Mouse (Mus musculus) heart, postnatal 36 days (tissue): ENCODE results near the gene Fam102a. TPM values are rescaled to one million over a fixed set of nuclear protein-coding genes. Genes with fewer than 3 reads are reported as not detected.

Experiments used
- DNase-seq, 2 experiments: peaks; one replicate each; pipeline ENCODE4 v3.0.0; 2021 to 2022
- intact Hi-C: fragments of 180-260 bp; cut with DNase I; formaldehyde crosslinking; loops from one replicate; pipeline ENCODE4 v1.15.1; 2025
- total RNA-seq, 2 experiments: library from RNA; stranded (reverse); gene quantifications; 2 replicates each; pipeline ENCODE4 v1.2.3; 2021

The Fam102a gene
- total RNA-seq, 2 experiments from 2014 or later = 8.9 to 10.6 TPM

DNA sequence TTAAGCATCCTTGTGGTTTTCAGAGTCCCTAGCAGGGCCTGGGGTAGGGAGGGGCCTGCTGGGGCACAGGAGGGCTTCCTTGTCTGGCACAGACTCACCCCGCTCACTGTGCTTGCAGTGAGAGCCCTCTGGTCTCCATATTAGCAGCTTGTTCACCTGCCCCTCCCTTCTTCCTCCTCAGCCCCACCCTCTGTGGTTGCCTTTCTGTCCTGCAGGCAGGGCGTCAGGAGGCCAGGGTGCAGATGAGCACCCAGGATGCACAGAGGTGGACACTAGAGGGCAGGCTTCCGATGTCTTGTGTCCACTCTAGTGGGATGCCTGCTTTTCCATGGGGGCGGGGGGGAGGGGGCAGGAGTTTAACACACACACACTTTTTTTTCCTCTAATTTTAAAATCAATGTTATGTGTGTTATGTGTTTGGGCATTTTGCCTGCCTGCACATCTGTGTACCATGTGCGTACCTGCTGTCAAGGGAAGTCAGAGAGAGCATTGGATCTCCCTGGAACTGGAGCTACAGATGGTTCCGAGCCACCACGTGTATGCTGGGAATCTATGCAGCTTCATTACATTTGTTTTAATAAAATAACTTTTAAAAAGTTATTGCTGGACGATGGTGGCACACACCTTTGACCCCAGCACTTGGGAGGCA is 66.4 kb downstream of the Fam102a start:
- no peak for DNase-seq
- intact Hi-C loops = loop anchor here (1.0 kb wide), 1 partner anchor 18 kb away; no protein-coding TSS in a partner anchor

DNA sequence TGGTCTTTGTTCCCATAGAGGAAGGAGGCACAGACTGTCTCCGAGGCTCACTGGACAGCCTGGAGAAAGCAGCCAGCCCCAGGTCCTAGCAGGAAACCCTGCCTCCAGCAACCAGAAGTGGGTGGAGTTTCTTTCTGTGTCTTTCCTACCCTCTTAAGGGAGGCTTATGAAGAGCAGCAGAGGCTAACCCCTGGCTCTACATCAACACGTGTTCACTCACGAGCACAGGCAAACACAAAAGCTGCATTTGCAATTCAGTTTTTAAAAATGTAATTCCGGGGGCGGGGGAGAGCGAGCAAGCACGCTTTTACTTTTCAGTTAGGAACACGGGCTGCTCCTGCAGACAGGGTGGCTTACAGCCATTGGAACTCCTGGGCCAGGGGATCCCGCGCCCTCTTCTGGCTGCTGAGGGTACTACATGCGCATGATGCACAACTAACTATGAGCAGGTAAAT is 67.5 kb downstream of the Fam102a start:
- DNase-seq = peak; percentile 90 to 95
- intact Hi-C loops = loop anchor here (1.0 kb wide), 1 partner anchor 19 kb away; no protein-coding TSS in a partner anchor

DNA sequence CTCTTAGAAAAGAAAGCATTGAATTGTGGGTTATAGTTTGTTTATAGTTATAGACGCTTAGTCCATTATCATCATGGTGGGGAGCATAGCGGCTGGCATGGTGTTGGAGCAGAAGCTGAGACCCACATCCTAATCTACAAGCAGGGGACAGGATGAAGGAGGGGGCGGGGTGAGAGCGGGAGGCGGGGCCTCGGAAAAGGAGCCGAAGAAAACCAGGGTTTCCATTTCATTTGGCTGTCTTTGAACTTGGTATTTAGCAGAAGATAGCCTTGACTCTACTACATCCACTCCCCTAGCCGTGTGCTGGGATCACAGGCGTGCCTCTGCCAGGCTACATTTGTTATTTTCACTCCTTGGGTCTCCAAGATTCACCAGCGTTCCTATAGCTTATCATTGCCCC is 69.5 kb downstream of the Fam102a start:
- intact Hi-C loops = no loop called here
- DNase-seq = no peak

DNA sequence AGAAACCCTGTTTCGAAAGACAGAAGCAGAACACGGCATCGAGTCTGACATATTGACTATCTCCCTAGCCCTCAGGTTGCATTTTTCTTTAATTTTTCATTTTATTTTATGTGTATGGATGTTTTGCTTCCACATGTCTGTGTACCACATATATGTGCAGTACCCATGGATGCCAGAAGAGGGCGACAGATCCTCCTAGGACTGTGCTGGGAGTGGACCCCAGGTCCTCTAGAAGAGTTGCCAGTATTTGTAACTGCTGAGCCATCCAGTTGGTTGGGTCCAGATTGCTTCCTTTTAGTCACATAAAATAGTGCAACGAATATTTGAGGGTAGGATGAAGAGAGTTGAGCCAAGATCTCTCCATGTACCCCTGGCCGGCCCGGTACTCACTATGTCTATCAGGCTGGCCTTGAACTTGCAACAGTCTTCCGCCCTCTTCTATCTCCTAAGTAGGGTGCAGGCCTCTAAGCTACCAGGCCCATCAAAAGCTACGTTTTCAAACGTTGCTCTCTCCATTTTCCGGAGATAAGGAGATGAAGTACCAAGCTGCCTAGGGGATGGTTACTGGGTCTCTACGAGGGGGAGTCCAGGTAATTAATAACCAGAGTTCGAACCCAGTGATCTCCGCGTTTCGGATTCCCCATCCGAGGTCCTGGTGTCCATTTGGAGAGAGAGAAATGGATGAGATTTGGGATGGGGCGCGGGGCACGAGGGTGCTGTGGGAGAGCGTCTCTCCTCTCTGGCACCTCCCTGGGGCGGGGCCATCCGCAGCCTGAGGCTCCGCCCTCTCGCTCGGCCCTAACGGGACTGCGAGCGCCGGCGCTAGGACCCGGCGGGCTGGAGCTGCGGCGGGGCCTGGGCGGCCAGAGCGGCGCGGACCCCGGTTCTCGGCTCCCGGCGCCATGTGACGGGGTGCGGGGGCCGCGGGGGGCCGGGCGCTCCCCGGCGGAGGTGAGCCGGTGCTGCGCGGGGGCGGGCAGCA is 71.3 kb downstream of the Fam102a start:
- intact Hi-C loops = no loop called here
- DNase-seq = peak; percentile 86 to 90

DNA sequence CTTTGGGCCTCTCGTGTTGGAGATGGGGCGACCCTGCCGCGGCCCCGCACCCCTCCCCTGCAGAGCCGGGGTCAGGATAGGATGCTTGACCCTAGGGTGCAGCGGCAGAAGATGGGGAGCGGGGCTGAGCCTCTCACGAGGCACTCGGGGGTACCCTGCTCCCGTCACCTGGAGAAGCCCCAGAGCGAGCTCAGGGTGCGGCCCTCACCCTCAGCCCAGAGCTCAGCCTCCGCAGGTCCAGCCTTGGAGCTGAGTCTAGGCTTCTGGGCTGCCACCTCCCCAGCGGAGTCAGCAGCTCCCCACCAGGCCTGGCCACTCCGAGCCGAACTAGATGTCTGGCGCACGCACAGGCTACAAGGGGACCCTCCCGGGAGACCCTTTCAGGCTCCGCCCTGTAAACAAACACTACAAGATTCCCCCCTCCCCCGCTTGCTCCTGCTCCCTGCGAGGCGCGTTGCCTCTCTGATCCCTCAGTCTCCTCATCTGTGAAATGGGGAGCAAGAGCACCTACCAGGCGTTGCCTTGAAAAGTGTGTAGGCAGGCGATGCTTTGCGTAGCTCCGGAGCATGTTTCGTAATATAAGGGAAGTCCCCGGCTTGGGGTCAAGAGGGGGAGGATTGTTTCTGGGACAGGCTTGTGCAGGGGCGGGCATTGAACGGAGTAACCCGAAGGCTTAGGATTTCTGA is 72.3 kb downstream of the Fam102a start:
- peak; percentile 46 to 66 for DNase-seq
- intact Hi-C loops = no loop called here

DNA sequence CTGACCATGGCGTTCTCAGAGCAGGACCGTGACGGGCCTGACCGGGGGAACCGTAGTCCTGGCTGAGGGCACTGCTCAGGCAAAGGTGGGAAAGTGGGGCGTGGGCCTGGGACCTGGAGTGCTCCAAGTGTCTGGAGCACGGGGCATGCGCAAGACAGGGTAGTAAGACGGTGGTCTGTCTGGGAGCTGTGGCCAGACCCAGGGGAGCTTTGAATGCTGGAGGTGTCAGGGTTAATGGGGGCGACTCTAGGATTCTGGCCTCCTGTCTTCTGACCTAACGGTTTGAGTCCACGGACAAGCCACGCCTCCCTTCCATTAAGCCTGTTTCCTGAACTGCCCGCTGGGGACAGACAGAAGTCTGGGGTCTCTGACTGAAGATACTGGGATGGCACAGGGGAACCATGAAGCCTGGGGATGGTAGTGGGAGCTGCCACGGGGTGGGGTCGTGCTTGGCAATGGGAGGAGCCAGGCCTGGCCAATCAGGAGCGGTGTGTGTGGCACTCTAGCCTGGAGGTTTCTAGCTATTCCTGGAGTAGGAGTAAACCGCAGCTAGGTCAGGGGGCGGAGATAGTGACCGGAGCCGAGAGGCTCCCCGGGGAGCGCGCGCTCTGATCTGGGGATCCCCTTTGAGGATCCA is 73.1 kb downstream of the Fam102a start:
- intact Hi-C loops = no loop called here
- peak; percentile 76 to 86 for DNase-seq

DNA sequence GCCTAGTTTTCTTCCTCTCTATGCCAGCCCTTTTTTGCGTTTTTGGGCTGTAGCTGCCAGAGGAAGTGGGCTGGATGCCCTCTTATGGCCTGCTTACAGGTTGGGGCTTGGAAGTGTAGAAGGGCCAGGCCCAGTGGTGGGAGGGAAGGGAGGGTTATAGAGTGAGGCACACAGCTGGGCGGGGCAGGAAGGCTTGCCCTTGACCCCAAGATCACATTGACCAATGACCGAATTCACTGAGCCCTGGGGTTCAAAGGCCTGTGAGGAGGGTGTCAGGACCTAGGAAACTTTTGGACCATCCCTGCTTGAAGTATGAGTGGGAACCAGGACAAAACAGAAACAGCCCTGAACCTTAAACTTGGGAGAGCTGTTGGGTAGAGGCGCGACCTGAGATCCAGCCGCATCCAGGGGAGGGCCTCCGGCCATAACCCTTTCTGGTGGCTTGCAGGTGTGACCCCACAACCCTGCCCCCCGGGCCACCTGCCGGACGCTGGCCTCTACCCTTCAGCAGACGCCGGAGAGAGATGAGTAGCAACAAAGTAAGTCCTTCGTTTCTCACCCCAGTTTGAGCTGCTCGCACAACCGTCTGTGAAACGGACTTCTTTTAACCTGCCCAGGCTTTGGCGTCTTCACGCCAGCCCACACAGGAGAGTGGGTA is 73.8 kb downstream of the Fam102a start:
- intact Hi-C loops = no loop called here
- no peak for DNase-seq

DNA sequence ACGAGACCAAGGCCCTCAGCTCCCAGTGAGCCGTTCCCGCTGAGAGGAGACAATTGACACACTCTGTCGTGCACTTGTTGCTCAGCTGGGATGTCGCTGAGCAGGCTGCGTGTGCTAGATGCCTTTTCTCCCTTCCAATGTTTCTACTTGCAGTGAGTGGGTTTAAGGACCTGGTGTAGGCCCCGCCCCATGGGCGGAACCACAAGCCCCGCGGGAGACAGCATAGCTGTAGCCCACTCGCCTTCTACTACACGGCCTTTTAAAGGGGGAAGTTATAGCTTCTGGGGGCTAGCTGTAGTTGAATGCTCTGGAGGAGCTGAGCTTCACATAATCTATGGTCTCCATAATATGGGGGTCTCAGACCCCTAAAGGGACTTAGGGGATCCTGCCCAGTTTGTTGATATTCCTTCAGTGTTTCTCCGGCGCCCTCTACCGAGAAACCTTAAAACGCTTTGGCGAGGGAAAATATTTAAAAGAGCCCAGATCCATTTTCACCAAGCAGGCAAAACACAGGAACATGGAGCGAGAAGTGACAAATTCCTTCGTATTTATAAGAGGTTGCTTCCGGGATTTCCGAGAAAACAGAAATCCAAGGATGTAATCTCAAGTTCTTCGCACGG is 75.6 kb downstream of the Fam102a start:
- peak; percentile 60 to 72 for DNase-seq
- intact Hi-C loops = no loop called here

DNA sequence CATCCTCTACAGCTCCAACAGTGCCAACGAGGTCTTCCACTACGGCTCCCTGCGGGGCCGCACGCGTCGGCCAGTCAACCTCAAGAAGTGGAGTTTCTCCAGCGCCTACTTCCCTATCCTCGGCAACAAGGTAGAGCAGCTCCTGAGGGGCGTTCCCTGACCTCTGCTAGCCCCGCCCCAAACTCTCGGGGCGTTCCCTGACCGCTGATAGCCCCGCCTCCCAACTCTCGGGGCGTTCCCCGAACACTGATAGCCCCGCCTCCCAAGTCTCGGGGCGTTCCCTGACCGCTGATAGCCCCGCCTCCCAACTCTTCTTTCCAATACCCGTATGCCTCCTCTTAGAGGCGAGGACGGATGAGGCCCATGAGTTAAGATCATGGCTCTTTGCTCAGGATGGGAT is 77.1 kb downstream of the Fam102a start:
- intact Hi-C loops = no loop called here
- DNase-seq = no peak

DNA sequence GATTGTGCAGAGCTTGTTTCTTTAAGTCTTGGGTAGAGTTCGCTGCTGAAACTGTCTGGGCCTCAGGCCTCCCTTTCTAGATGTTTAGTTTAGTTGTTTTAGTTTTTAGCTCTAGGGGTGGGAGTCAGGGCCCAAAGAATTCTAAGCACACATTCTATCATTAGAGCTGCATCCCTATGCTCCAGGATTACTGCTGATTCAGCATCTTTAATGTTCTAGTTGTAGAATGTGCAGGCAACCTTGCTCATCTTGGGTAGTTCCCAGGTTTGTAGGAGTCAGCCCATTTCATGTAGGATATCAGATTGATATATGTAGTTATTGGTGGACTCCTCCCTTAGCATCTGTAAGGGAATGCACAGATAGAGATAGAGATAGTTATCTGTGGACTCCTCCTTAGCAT is 82.0 kb downstream of the Fam102a start:
- intact Hi-C loops = loop anchor here (5.0 kb wide), 1 partner anchor 35 kb away; no protein-coding TSS in a partner anchor

DNA sequence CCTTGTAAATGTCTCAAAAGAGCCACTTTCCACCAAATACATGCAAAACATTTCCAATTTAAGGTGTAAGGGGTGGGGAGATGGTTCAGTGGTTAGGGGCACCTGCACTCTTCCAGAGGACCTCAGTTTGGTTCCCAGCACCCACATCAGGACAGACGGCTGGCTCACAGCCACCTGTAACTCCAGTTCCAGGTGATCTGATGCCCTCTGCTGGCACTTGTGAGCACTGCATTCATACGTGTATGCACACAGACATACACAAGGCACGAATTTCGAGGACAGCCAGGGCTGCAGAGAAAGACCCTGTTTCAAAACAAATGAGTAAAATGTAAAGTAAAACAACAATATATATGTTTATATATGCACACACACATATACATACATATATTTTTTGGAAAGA is 82.5 kb downstream of the Fam102a start:
- intact Hi-C loops = loop anchor here (5.0 kb wide), 1 partner anchor 35 kb away; no protein-coding TSS in a partner anchor
- DNase-seq = no peak

More for the DNA sequence above, 82.0 kb downstream of the Fam102a start:
- DNase-seq = no peak

DNA sequence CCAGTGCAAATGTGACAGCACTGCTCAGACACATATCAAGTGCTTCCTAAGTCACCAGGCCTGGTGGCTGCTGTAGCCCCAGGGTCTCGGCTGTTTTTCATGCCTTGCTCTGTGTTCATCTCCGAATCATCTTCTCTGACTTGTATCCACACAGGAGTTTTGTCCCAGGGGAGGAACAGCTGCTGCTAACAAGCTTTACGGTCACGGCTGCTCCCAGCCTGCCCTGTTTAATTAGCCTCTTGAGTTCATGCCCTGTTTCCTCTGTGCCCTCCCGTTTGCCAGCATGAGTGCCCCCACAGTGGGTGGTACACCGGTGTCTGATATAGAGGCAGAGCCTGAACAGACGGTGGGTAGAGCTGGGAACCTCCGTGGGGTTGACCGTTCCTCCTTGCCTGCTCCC is 82.9 kb downstream of the Fam102a start:
- intact Hi-C loops = loop anchor here (5.0 kb wide), 1 partner anchor 36 kb away; no protein-coding TSS in a partner anchor
- DNase-seq = no peak

Other genes with a start within 250 kb of the Fam102a start
- gene Golga2, start 247.9 kb upstream of the Fam102a start, total RNA-seq = 10 to 100 TPM; 74.5 to 78.2 TPM
- gene Swi5, start 247.3 kb upstream of the Fam102a start, total RNA-seq = 100 to 1,000 TPM; 188 to 208 TPM
- 10 to 100 TPM; 25.0 to 33.3 TPM for gene Ciz1, start 183.0 kb upstream of the Fam102a start, total RNA-seq
- 1 to 10 TPM; 4.0 TPM for gene Dnm1, start 182.0 kb upstream of the Fam102a start, total RNA-seq
- 10 to 100 TPM; 43.9 to 44.3 TPM for gene 1110008P14Rik, start 153.4 kb upstream of the Fam102a start, total RNA-seq
- gene Lcn2, start 147.1 kb upstream of the Fam102a start, total RNA-seq = 1 to 10 TPM; 3.1 to 7.0 TPM
- gene Ptges2, start 139.4 kb upstream of the Fam102a start, total RNA-seq = 10 to 100 TPM; 69.9 to 70.6 TPM
- gene Naif1, start 84.9 kb upstream of the Fam102a start, total RNA-seq = 1 to 10 TPM; 3.1 to 3.8 TPM
- 10 to 100 TPM in 1 of 2 experiments, 1 to 10 TPM in 1; 4.8 to 12.4 TPM for gene Slc25a25, start 83.9 kb upstream of the Fam102a start, total RNA-seq
- 10 to 100 TPM; 17.9 to 21.3 TPM for gene Dpm2, start 35.5 kb downstream of the Fam102a start, total RNA-seq
- under 1 TPM in 1 of 2 experiments, not detected in 1; 0.43 TPM for gene Pip5kl1, start 39.5 kb downstream of the Fam102a start, total RNA-seq
- not detected for gene 9430097D07Rik, start 40.4 kb downstream of the Fam102a start, total RNA-seq
- gene St6galnac4, start 51.8 kb downstream of the Fam102a start, total RNA-seq = 10 to 100 TPM; 18.7 to 21.7 TPM
- 100 to 1,000 TPM; 108 to 116 TPM for gene St6galnac6, start 64.4 kb downstream of the Fam102a start, total RNA-seq
- gene Ak1, start 86.4 kb downstream of the Fam102a start, total RNA-seq = 100 to 1,000 TPM; 631 to 727 TPM
- gene Eng, start 111.3 kb downstream of the Fam102a start, total RNA-seq = 100 to 1,000 TPM; 123 to 136 TPM
- 1 to 10 TPM; 5.0 to 6.6 TPM for gene Fpgs, start 168.8 kb downstream of the Fam102a start, total RNA-seq
- gene Cdk9, start 177.7 kb downstream of the Fam102a start, total RNA-seq = 10 to 100 TPM; 24.6 to 26.6 TPM
- gene Sh2d3c, start 185.7 kb downstream of the Fam102a start, total RNA-seq = 10 to 100 TPM; 26.8 to 28.1 TPM
- gene 6330409D20Rik, start 205.7 kb downstream of the Fam102a start, total RNA-seq = not detected
- gene Tor2a, start 221.9 kb downstream of the Fam102a start, total RNA-seq = 1 to 10 TPM; 6.8 to 9.6 TPM
- under 1 TPM; 0.08 to 0.14 TPM for gene Ttc16, start 240.3 kb downstream of the Fam102a start, total RNA-seq
- 1 to 10 TPM; 3.7 to 3.8 TPM for gene Ptrh1, start 240.5 kb downstream of the Fam102a start, total RNA-seq
- not detected for gene Cfap157, start 249.1 kb downstream of the Fam102a start, total RNA-seq